Mouse (Mus musculus) kidney, adult 2 months (tissue): Measurements from ENCODE around the gene Ptpdc1.

Experiments used
- CTCF ChIP-seq: fragments of 200-500 bp; conservative IDR thresholded peaks from 2 replicates; pipeline ENCODE4 v1.5.1; 2011; ENCODE audit warnings: low read depth, mild to moderate bottlenecking, control low read depth, low read length, moderate library complexity, mixed read lengths; ENCODE audit not compliant: insufficient read depth, insufficient read length
- POLR2A ChIP-seq: fragments of 200-500 bp; IDR thresholded peaks from one replicate; pipeline ENCODE4 v1.6.1; 2011; ENCODE audit warnings: low read depth, low read length, control low read depth

- no peak for TF ChIP-seq CTCF
- TF ChIP-seq POLR2A = no peak
These were observed 72.0 kb downstream of the Ptpdc1 start for GRCm38 (mm10) chr13:48553511-48553910.
